Mouse (Mus musculus): Measurements from ENCODE around the gene Lbr. TPM values are rescaled to one million over a fixed set of nuclear protein-coding genes. Genes with fewer than 3 reads are reported as not detected.
A peak's percentile ranks its signal among the peaks of the same experiment; 100 is the strongest.

Lbr gene
- polyA plus RNA-seq, 1 experiment from 2014 or later = 119 TPM

- no peaks in the 10 kb centered on the region for H3K9me3 ChIP-seq (ENCODE audit: low read length)
- no peak overlapping the region for H3K9ac ChIP-seq (replicated peaks)
- DNase-seq = no peak
- no peak overlapping the region for H3K4me3 ChIP-seq (ENCODE audit: low read depth, low read length)
- no peak overlapping the region for H3K27ac ChIP-seq (ENCODE audit: low read depth)
- H3K4me2 ChIP-seq (ENCODE audit: low read depth, low read length) = no peak overlapping the region
- no peaks in the 10 kb centered on the region for H3K36me3 ChIP-seq (replicated peaks; ENCODE audit: insufficient read depth, low read length)
- H3K27me3 ChIP-seq (ENCODE audit: insufficient read depth, low read length) = no peaks in the 10 kb centered on the region
- ATAC-seq = no peak
- H3K4me1 ChIP-seq (ENCODE audit: insufficient read depth) = no peaks in the 10 kb centered on the region
- WGBS (ENCODE audit: insufficient replicate concordance) = 61% methylated on average over 14 of the region's 14 CpGs
- TF ChIP-seq EP300 (IDR thresholded peaks at IDR 0.05; ENCODE audit: low read depth) = no peak
- TF ChIP-seq CTCF (IDR thresholded peaks at IDR 0.05; ENCODE audit: low read depth) = peak; percentile 40
Measured at GRCm38 (mm10) chr1:181769392-181769791, 73.5 kb downstream of the Lbr start.

Other genes starting within 250 kb of the Lbr start
- 0.36 and 0.41 TPM in 2 replicates for gene Enah, start 176.9 kb upstream of the Lbr start, polyA plus RNA-seq (2015; fragmentation: Nextera tagmentation; extraction: Ambion mirVana)